Mouse (Mus musculus): ENCODE data around the gene Ptpn23. TPM values are rescaled to one million over a fixed set of nuclear protein-coding genes. Genes with fewer than 3 reads are reported as not detected.

The Ptpn23 gene
- total RNA-seq, 4 experiments from 2014 or later, result 46.2 to 62.8 (median 53.4) TPM

Other genes starting within 250 kb of the Ptpn23 start
- gene Cspg5, start 164.4 kb downstream of the Ptpn23 start, total RNA-seq (2022), result 100 to 1,000 TPM; 256 to 334 (median 299) TPM
- 10 to 100 TPM; 10.7 to 14.4 (median 11.0) TPM for gene Elp6, start 103.0 kb downstream of the Ptpn23 start, total RNA-seq (2022)
- gene Scap, start 74.9 kb downstream of the Ptpn23 start, total RNA-seq (2022), result 100 to 1,000 TPM in 3 of 4 experiments, 10 to 100 TPM in 1; 99.5 to 121 (median 101) TPM
- gene Ngp, start 11.5 kb upstream of the Ptpn23 start, total RNA-seq (2022), result under 1 TPM in 1 of 4 experiments, not detected in 3; 0.31 TPM
- 10 to 100 TPM; 22.3 to 27.0 (median 25.5) TPM for gene Klhl18, start 68.5 kb upstream of the Ptpn23 start, total RNA-seq (2022)
- 1 to 10 TPM; 3.8 to 5.6 (median 4.7) TPM for gene Kif9, start 68.7 kb upstream of the Ptpn23 start, total RNA-seq (2022)
- gene Setd2, start 124.4 kb upstream of the Ptpn23 start, total RNA-seq (2022), result 10 to 100 TPM; 54.9 to 70.6 (median 61.4) TPM
- 1 to 10 TPM; 2.0 to 4.6 (median 3.0) TPM for gene Nradd, start 216.2 kb upstream of the Ptpn23 start, total RNA-seq (2022)
- 10 to 100 TPM; 15.1 to 18.5 (median 18.1) TPM for gene Nbeal2, start 245.9 kb upstream of the Ptpn23 start, total RNA-seq (2022)
- gene Ccdc12, start 248.3 kb upstream of the Ptpn23 start, total RNA-seq (2022), result 10 to 100 TPM; 46.4 to 61.2 (median 57.8) TPM